Mouse (Mus musculus): ENCODE data around the gene Carhsp1.

DNA sequence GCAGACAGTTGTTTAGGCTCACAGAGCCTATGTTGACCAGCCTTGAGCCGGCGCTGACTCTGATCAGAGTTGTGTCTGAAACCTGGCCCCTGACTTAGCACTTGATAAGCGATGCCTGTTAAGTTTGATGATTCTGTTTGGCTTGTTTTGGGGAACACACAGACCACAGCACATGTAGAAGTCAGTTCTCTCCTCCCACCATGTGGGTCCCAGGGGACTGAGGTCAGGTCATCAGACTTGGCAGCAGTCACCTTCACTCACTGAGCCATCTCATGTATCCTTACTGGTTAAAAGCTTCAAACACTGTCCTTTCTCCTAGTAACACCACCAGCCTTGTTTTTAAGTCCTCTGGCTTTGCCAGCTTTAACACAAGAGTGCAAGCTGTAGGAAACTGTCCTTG, 21.9 kb downstream of the Carhsp1 start:
- TF ChIP-seq CTCF (IDR thresholded peaks at IDR 0.05) (no peak), EP300 (IDR thresholded peaks at IDR 0.05) (no peak)
